Mouse (Mus musculus) stomach, postnatal 0 days (tissue): ENCODE results near the gene Pyy.

Source experiments
- CTCF ChIP-seq: IDR thresholded peaks from 2 replicates; pipeline ENCODE4 v1.5.1; 2016; ENCODE audit warnings: antibody characterized with exemption, low read depth, mild to moderate bottlenecking, moderate library complexity
- EP300 ChIP-seq: optimal IDR thresholded peaks from 2 replicates; pipeline ENCODE3; 2016; ENCODE audit warnings: antibody characterized with exemption

DNA sequence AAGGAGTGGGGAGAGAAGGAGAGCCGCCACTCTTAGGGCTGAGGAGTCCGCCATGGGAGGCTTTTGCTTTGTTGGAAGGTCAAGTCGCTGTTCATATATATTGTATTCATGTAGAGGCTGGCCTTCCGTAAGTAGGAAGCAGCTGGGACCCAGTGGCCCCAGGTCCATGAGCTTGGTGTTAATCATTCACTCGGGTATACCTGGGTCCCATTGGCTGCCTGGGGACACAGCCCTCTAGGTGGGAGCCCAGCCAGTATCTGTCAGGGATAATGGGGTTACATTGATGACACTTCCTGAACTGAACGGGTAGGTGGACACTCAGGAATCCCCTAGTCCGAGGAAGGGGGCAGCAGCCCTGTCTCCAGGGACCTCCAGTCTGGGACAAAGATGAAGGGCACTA, 34.7 kb upstream of the Pyy start:
- TF ChIP-seq CTCF (no peak), EP300 (no peak)
